Mouse (Mus musculus): Measurements from ENCODE around the gene Olfr1346. TPM values are rescaled to one million over a fixed set of nuclear protein-coding genes. Genes with fewer than 3 reads are reported as not detected.
"Not testable (repeated sequence)": the region's sequence is repeated elsewhere in the genome, so short reads cannot be mapped to it uniquely, and the experiment has no call there.

The Olfr1346 gene
- polyA plus RNA-seq, 1 experiment from 2014 or later, result not detected

GRCm38 (mm10) chr7:6456399-6456798 lies 10.5 kb upstream of the Olfr1346 start:
- no peaks in the 10 kb centered on the region for H3K4me1 ChIP-seq (ENCODE audit: control insufficient read depth in 2 of 2, insufficient read depth in 2 of 2, low read length in 2 of 2)
- no peak overlapping the region for H3K4me2 ChIP-seq (ENCODE audit: low read length)
- no peaks in the 10 kb centered on the region for H3K27me3 ChIP-seq (ENCODE audit: control insufficient read depth, insufficient read depth, low read length)
- no peak for ATAC-seq (ENCODE audit: insufficient number of reproducible peaks, insufficient read depth, low FRiP score, low read depth)
- H3K9ac ChIP-seq (ENCODE audit: low read length), result no peak overlapping the region
- 30% methylated on average over 3 of the region's 3 CpGs for WGBS
- H3K27ac ChIP-seq (replicated peaks in 1 of 2; ENCODE audit: control insufficient read depth in 1 of 2, insufficient read depth in 1 of 2, low read depth in 2 of 2, low read length in 2 of 2), result no peak overlapping the region
- H3K9me3 ChIP-seq (ENCODE audit: control insufficient read depth, low read length), result peaks cover 18% of the 10 kb centered on the region; the same call in 1 of the 2 replicates
- H3K36me3 ChIP-seq (ENCODE audit: control insufficient read depth, insufficient read depth, low read length), result no peaks in the 10 kb centered on the region
- no peak overlapping the region for H3K4me3 ChIP-seq (ENCODE audit: control insufficient read depth in 1 of 2, insufficient read depth in 1 of 2, low read depth in 1 of 2, low read length in 2 of 2)

DNA sequence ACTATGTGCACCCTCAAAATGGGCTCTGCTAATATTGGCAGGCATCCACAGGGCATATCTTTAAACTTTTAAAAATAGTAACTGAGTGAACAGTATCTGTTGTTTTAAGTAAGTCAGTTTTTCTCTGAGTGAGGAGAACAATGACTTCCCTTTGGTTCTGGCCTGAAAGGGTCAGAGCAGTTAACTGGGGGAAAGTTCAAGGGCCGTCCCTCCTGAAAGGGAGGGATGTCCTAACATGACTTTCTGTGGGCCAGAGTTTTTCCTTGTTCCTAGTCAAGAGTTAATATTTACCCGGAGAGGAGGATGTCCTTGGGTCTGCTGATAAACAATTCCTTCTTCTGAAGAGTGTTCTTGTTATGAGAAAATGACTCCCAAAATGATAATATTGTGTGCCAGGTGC lies 10.7 kb downstream of the Olfr1346 start:
- H3K27ac ChIP-seq (replicated peaks in 1 of 2; ENCODE audit: control insufficient read depth in 1 of 2, insufficient read depth in 1 of 2, low read depth in 2 of 2, low read length in 2 of 2); H3K27me3 ChIP-seq (ENCODE audit: control insufficient read depth, insufficient read depth, low read length); H3K4me1 ChIP-seq (ENCODE audit: control insufficient read depth in 2 of 2, insufficient read depth in 2 of 2, low read length in 2 of 2); H3K9ac ChIP-seq (ENCODE audit: low read length); ATAC-seq (ENCODE audit: insufficient number of reproducible peaks, insufficient read depth, low FRiP score, low read depth); H3K4me2 ChIP-seq (ENCODE audit: low read length); H3K4me3 ChIP-seq (ENCODE audit: control insufficient read depth in 1 of 2, insufficient read depth in 1 of 2, low read depth in 1 of 2, low read length in 2 of 2); H3K9me3 ChIP-seq (ENCODE audit: control insufficient read depth, low read length); H3K36me3 ChIP-seq (ENCODE audit: control insufficient read depth, insufficient read depth, low read length): not testable (repeated sequence)
- 63% methylated on average over 2 of the region's 2 CpGs for WGBS

DNA sequence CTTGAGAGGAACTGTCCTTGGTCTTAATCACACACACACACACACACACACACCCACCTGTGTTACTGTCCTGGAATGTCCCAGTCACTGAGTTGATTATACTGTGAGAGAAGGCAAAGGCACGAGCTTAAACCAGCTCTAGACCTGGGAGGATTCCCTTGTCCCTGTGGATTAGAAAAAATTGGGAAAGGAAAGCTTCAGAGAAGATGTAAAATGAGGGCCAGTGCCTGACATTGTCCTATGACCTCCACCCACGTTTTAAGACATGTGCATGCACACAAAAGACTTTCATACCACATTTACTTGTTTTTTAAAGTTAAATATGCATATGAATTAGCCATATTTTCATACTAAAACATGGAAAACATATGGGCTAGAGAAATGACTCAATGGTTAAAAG lies 19.9 kb downstream of the Olfr1346 start, which contains the start of gene Olfr5:
TSS of gene Olfr5 (minus strand) at position 101 of the 400 bp plus-strand sequence.
- Histone ChIP-seq H3K36me3 (ENCODE audit: control insufficient read depth, insufficient read depth, low read length) (no peaks in the 10 kb centered on the region), H3K9me3 (ENCODE audit: control insufficient read depth, low read length) (peaks cover 8% of the 10 kb centered on the region; the same call in 1 of the 2 replicates), H3K27ac (replicated peaks in 1 of 2; ENCODE audit: control insufficient read depth in 1 of 2, insufficient read depth in 1 of 2, low read depth in 2 of 2, low read length in 2 of 2) (no peak within 1 kb of the TSS), H3K4me3 (ENCODE audit: control insufficient read depth in 1 of 2, insufficient read depth in 1 of 2, low read depth in 1 of 2, low read length in 2 of 2) (no peak within 1 kb of the TSS), H3K9ac (ENCODE audit: low read length) (no peak within 1 kb of the TSS), H3K4me2 (ENCODE audit: low read length) (no peak within 1 kb of the TSS), H3K27me3 (ENCODE audit: control insufficient read depth, insufficient read depth, low read length) (no peaks in the 10 kb centered on the region), H3K4me1 (ENCODE audit: control insufficient read depth in 2 of 2, insufficient read depth in 2 of 2, low read length in 2 of 2) (no peaks in the 10 kb centered on the region)
- no peak for ATAC-seq (ENCODE audit: insufficient number of reproducible peaks, insufficient read depth, low FRiP score, low read depth)
- WGBS, result 24% methylated on average over 2 of the region's 2 CpGs

- no peak for ATAC-seq (ENCODE audit: insufficient number of reproducible peaks, insufficient read depth, low FRiP score, low read depth)
- Histone ChIP-seq H3K4me1 (ENCODE audit: control insufficient read depth in 2 of 2, insufficient read depth in 2 of 2, low read length in 2 of 2) (no peaks in the 10 kb centered on the region), H3K36me3 (ENCODE audit: control insufficient read depth, insufficient read depth, low read length) (no peaks in the 10 kb centered on the region), H3K27me3 (ENCODE audit: control insufficient read depth, insufficient read depth, low read length) (no peaks in the 10 kb centered on the region), H3K9me3 (ENCODE audit: control insufficient read depth, low read length) (peaks cover 9% of the 10 kb centered on the region; the same call in 1 of the 2 replicates), H3K27ac (replicated peaks in 1 of 2; ENCODE audit: control insufficient read depth in 1 of 2, insufficient read depth in 1 of 2, low read depth in 2 of 2, low read length in 2 of 2) (no peak within 1 kb of the TSS), H3K4me2 (ENCODE audit: low read length) (no peak within 1 kb of the TSS), H3K9ac (ENCODE audit: low read length) (no peak within 1 kb of the TSS), H3K4me3 (ENCODE audit: control insufficient read depth in 1 of 2, insufficient read depth in 1 of 2, low read depth in 1 of 2, low read length in 2 of 2) (no peak within 1 kb of the TSS)
- WGBS, result 53% methylated on average over 1 of the region's 1 CpGs
These were observed 32.8 kb downstream of the Olfr1346 start, which contains the start of gene Olfr1347 for GRCm38 (mm10) chr7:6499655-6500054. Gene Olfr1347, minus strand, starts transcription at chr7:6499755.

- H3K36me3 ChIP-seq (ENCODE audit: control insufficient read depth, insufficient read depth, low read length), result no peaks in the 10 kb centered on the region
- H3K27me3 ChIP-seq (ENCODE audit: control insufficient read depth, insufficient read depth, low read length), result no peaks in the 10 kb centered on the region
- H3K4me1 ChIP-seq (ENCODE audit: control insufficient read depth in 2 of 2, insufficient read depth in 2 of 2, low read length in 2 of 2), result no peaks in the 10 kb centered on the region
- H3K9me3 ChIP-seq (ENCODE audit: control insufficient read depth, low read length), result peaks cover 10% of the 10 kb centered on the region
- 67% methylated on average over 1 of the region's 1 CpGs for WGBS
- ATAC-seq (ENCODE audit: insufficient number of reproducible peaks, insufficient read depth, low FRiP score, low read depth), result no peak
- H3K27ac ChIP-seq (replicated peaks in 1 of 2; ENCODE audit: control insufficient read depth in 1 of 2, insufficient read depth in 1 of 2, low read depth in 2 of 2, low read length in 2 of 2), result no peak within 1 kb of the TSS
- no peak within 1 kb of the TSS for H3K9ac ChIP-seq (ENCODE audit: low read length)
- H3K4me3 ChIP-seq (ENCODE audit: control insufficient read depth in 1 of 2, insufficient read depth in 1 of 2, low read depth in 1 of 2, low read length in 2 of 2), result no peak within 1 kb of the TSS
- H3K4me2 ChIP-seq (ENCODE audit: low read length), result no peak within 1 kb of the TSS
These were observed 41.7 kb downstream of the Olfr1346 start, which contains the start of gene Olfr1348 for GRCm38 (mm10) chr7:6508648-6509047. Gene Olfr1348, minus strand, starts transcription at chr7:6508748.

GRCm38 (mm10) chr7:6521666-6522065 lies 54.8 kb downstream of the Olfr1346 start:
- no peak for ATAC-seq (ENCODE audit: insufficient number of reproducible peaks, insufficient read depth, low FRiP score, low read depth)
- H3K9me3 ChIP-seq (ENCODE audit: control insufficient read depth, low read length), result peaks cover 27% of the 10 kb centered on the region; the same call in 1 of the 2 replicates
- H3K4me1 ChIP-seq (ENCODE audit: control insufficient read depth in 2 of 2, insufficient read depth in 2 of 2, low read length in 2 of 2), result no peaks in the 10 kb centered on the region
- H3K27me3 ChIP-seq (ENCODE audit: control insufficient read depth, insufficient read depth, low read length), result no peaks in the 10 kb centered on the region
- WGBS, result 24% methylated on average over 1 of the region's 1 CpGs
- H3K4me2 ChIP-seq (ENCODE audit: low read length), result no peak overlapping the region
- no peaks in the 10 kb centered on the region for H3K36me3 ChIP-seq (ENCODE audit: control insufficient read depth, insufficient read depth, low read length)
- H3K4me3 ChIP-seq (ENCODE audit: control insufficient read depth in 1 of 2, insufficient read depth in 1 of 2, low read depth in 1 of 2, low read length in 2 of 2), result no peak overlapping the region
- H3K9ac ChIP-seq (ENCODE audit: low read length), result no peak overlapping the region
- no peak overlapping the region for H3K27ac ChIP-seq (replicated peaks in 1 of 2; ENCODE audit: control insufficient read depth in 1 of 2, insufficient read depth in 1 of 2, low read depth in 2 of 2, low read length in 2 of 2)

GRCm38 (mm10) chr7:6522850-6523249 lies 55.9 kb downstream of the Olfr1346 start, which contains the start of gene Olfr1349:
Gene Olfr1349, minus strand, starts transcription at chr7:6522950.
- H3K9me3 ChIP-seq (ENCODE audit: control insufficient read depth, low read length), result peaks cover 30% of the 10 kb centered on the region; the same call in 1 of the 2 replicates
- no peak for ATAC-seq (ENCODE audit: insufficient number of reproducible peaks, insufficient read depth, low FRiP score, low read depth)
- H3K4me2 ChIP-seq (ENCODE audit: low read length), result no peak within 1 kb of the TSS
- H3K4me3 ChIP-seq (ENCODE audit: control insufficient read depth in 1 of 2, insufficient read depth in 1 of 2, low read depth in 1 of 2, low read length in 2 of 2), result no peak within 1 kb of the TSS
- H3K27ac ChIP-seq (replicated peaks in 1 of 2; ENCODE audit: control insufficient read depth in 1 of 2, insufficient read depth in 1 of 2, low read depth in 2 of 2, low read length in 2 of 2), result no peak within 1 kb of the TSS
- H3K4me1 ChIP-seq (ENCODE audit: control insufficient read depth in 2 of 2, insufficient read depth in 2 of 2, low read length in 2 of 2), result no peaks in the 10 kb centered on the region
- H3K9ac ChIP-seq (ENCODE audit: low read length), result no peak within 1 kb of the TSS
- no peaks in the 10 kb centered on the region for H3K27me3 ChIP-seq (ENCODE audit: control insufficient read depth, insufficient read depth, low read length)
- H3K36me3 ChIP-seq (ENCODE audit: control insufficient read depth, insufficient read depth, low read length), result no peaks in the 10 kb centered on the region
- WGBS, result 69% methylated on average over 5 of the region's 5 CpGs

GRCm38 (mm10) chr7:6525001-6525400 lies 58.1 kb downstream of the Olfr1346 start:
- peaks cover 22% of the 10 kb centered on the region; the same call in 1 of the 2 replicates for H3K9me3 ChIP-seq (ENCODE audit: control insufficient read depth, low read length)
- H3K27me3 ChIP-seq (ENCODE audit: control insufficient read depth, insufficient read depth, low read length), result no peaks in the 10 kb centered on the region
- no peaks in the 10 kb centered on the region for H3K36me3 ChIP-seq (ENCODE audit: control insufficient read depth, insufficient read depth, low read length)
- no peak overlapping the region for H3K4me2 ChIP-seq (ENCODE audit: low read length)
- no peaks in the 10 kb centered on the region for H3K4me1 ChIP-seq (ENCODE audit: control insufficient read depth in 2 of 2, insufficient read depth in 2 of 2, low read length in 2 of 2)
- no peak for ATAC-seq (ENCODE audit: insufficient number of reproducible peaks, insufficient read depth, low FRiP score, low read depth)
- H3K9ac ChIP-seq (ENCODE audit: low read length), result no peak overlapping the region
- H3K4me3 ChIP-seq (ENCODE audit: control insufficient read depth in 1 of 2, insufficient read depth in 1 of 2, low read depth in 1 of 2, low read length in 2 of 2), result no peak overlapping the region
- no peak overlapping the region for H3K27ac ChIP-seq (replicated peaks in 1 of 2; ENCODE audit: control insufficient read depth in 1 of 2, insufficient read depth in 1 of 2, low read depth in 2 of 2, low read length in 2 of 2)
- 56% methylated on average over 3 of the region's 3 CpGs for WGBS

Data from heart, embryonic 14.5 days (tissue).